Mouse (Mus musculus) MEL (cell line): ENCODE data around the gene Sdad1.
A peak's percentile ranks its signal among the peaks of the same experiment; 100 is the strongest.

Experiments used
- CHD1 ChIP-seq: IDR thresholded peaks from 2 replicates; pipeline ENCODE4 v1.6.1; 2012; ENCODE audit warnings: low read depth, mild to moderate bottlenecking, inconsistent platforms, low read length, improper control_type of control experiment
- CHD2 ChIP-seq: IDR thresholded peaks from 2 replicates; pipeline ENCODE4 v1.6.1; 2011; ENCODE audit warnings: low read length, improper control_type of control experiment
- CTCF ChIP-seq, 3 experiments: IDR thresholded peaks in 2 of 3; conservative IDR thresholded peaks in 1 of 3; 2 replicates each; pipeline ENCODE4 v1.5.1; 2011 to 2012; ENCODE audit warnings: low read length in 3 of 3, low read depth in 2 of 3, mild to moderate bottlenecking in 2 of 3, improper control_type of control experiment in 1 of 3, inconsistent platforms in 1 of 3, mixed read lengths in 1 of 3, moderate library complexity in 1 of 3; ENCODE audit not compliant: control insufficient read depth in 1 of 3, insufficient read depth in 1 of 3, poor library complexity in 1 of 3, severe bottlenecking in 1 of 3
- E2F4 ChIP-seq: IDR thresholded peaks from 2 replicates; pipeline ENCODE4 v1.6.1; 2011; ENCODE audit warnings: low read depth, low read length, improper control_type of control experiment, borderline replicate concordance
- EP300 ChIP-seq, 2 experiments: IDR thresholded peaks; 2 replicates each; pipeline ENCODE4 v1.6.1; 2011; ENCODE audit warnings: improper control_type of control experiment in 2 of 2, low read length in 2 of 2, low read depth in 1 of 2, mild to moderate bottlenecking in 1 of 2
- KAT2A ChIP-seq: conservative IDR thresholded peaks from 2 replicates; pipeline ENCODE4 v1.6.1; 2012; ENCODE audit warnings: low read depth, low read length, improper control_type of control experiment, inconsistent platforms
- MXI1 ChIP-seq: IDR thresholded peaks from 2 replicates; pipeline ENCODE4 v1.6.1; 2011; ENCODE audit warnings: mild to moderate bottlenecking, low read depth, low read length, improper control_type of control experiment
- POLR2A ChIP-seq, 2 experiments: IDR thresholded peaks; 2 replicates each; pipeline ENCODE4 v1.6.1; 2011 to 2012; ENCODE audit warnings: low read length in 2 of 2, mild to moderate bottlenecking in 2 of 2, control low read depth in 1 of 2, improper control_type of control experiment in 1 of 2, low read depth in 1 of 2, moderate library complexity in 1 of 2; ENCODE audit not compliant: control insufficient read depth in 1 of 2, insufficient read depth in 1 of 2, poor library complexity in 1 of 2
- TAL1 ChIP-seq: IDR thresholded peaks from 2 replicates; pipeline ENCODE4 v1.6.1; 2012; ENCODE audit warnings: mild to moderate bottlenecking, inconsistent platforms, low read length, moderate library complexity, mixed read lengths
- USF2 ChIP-seq, 2 experiments: IDR thresholded peaks; 2 replicates each; pipeline ENCODE4 v1.6.1; 2011 to 2012; ENCODE audit warnings: improper control_type of control experiment in 2 of 2, low read length in 2 of 2, borderline replicate concordance in 1 of 2, inconsistent platforms in 1 of 2, low read depth in 1 of 2, mild to moderate bottlenecking in 1 of 2; ENCODE audit not compliant: insufficient read depth in 1 of 2
- ZC3H11A ChIP-seq: IDR thresholded peaks from 2 replicates; pipeline ENCODE4 v1.6.1; 2012; ENCODE audit warnings: low read depth, mild to moderate bottlenecking, inconsistent platforms, low read length, improper control_type of control experiment
- ZKSCAN1 ChIP-seq: IDR thresholded peaks from 2 replicates; pipeline ENCODE4 v1.6.1; 2012; ENCODE audit warnings: low read depth, mild to moderate bottlenecking, inconsistent platforms, low read length, improper control_type of control experiment, moderate library complexity

- TF ChIP-seq POLR2A (IDR thresholded peaks at IDR 0.05; ENCODE audit: control insufficient read depth in 1 of 2, insufficient read depth in 1 of 2, low read depth in 1 of 2, low read length in 2 of 2, poor library complexity in 1 of 2), result no peak
- TF ChIP-seq USF2 (IDR thresholded peaks at IDR 0.05; ENCODE audit: borderline replicate concordance in 1 of 2, insufficient read depth in 1 of 2, low read depth in 1 of 2, low read length in 2 of 2), result no peak
- no peak for TF ChIP-seq TAL1
- TF ChIP-seq MXI1, result no peak
- no peak for TF ChIP-seq ZC3H11A
- no peak for TF ChIP-seq KAT2A
- TF ChIP-seq CTCF (IDR thresholded peaks at IDR 0.05 in 2 of 3, conservative IDR thresholded peaks at IDR 0.05 in 1 of 3; ENCODE audit: control insufficient read depth in 1 of 3, insufficient read depth in 1 of 3, low read depth in 2 of 3, low read length in 3 of 3, poor library complexity in 1 of 3, severe bottlenecking in 1 of 3), result no peak
- TF ChIP-seq CHD1, result no peak
- TF ChIP-seq CHD2, result no peak
- TF ChIP-seq EP300 (IDR thresholded peaks at IDR 0.05; ENCODE audit: low read depth in 1 of 2, low read length in 2 of 2), result peak; percentile 51 to 69; a peak in 3 of 4 replicates
- no peak for TF ChIP-seq E2F4
- no peak for TF ChIP-seq ZKSCAN1
Measured at GRCm38 (mm10) chr5:92244900-92245299, 65.4 kb downstream of the Sdad1 start.
